Comparison of ENCODE assay signal across 8 mouse cellular contexts in genomic region chr3:14886102-14887098, GRCm38 (mm10). TPM values are rescaled to one million over a fixed set of nuclear protein-coding genes. Genes with fewer than 3 reads are reported as not detected.
DNase-seq lines count a peak whose midpoint lies in the region; ATAC-seq and TF ChIP-seq lines count a peak whose summit lies in the region.

TSS of gene Car2 (plus strand) at chr3:14886273.

- peak; percentile 45 for TF ChIP-seq CTCF in bone marrow macrophage, adult 2 months (IDR thresholded peaks at IDR 0.05; ENCODE audit: low read depth, low read length)
- TF ChIP-seq CTCF in liver, adult 2 months (IDR thresholded peaks at IDR 0.05; ENCODE audit: low read depth, low read length), result peak; percentile 67

- peak within 1 kb of the TSS; percentile 72 for H3K4me2 ChIP-seq in kidney, embryonic 14.5 days (replicated peaks; ENCODE audit: low read depth, low read length)
- H3K4me2 ChIP-seq in myocyte (ENCODE audit: low read depth), result peak within 1 kb of the TSS; percentile 48

- H3K4me1 ChIP-seq in bone marrow macrophage, adult 2 months (ENCODE audit: control insufficient read depth, insufficient read depth, low read length), result peaks cover 3% of the 10 kb centered on the region; the same call in 1 of the 2 replicates
- peaks cover 8% of the 10 kb centered on the region; the same call in 1 of the 2 replicates for H3K4me1 ChIP-seq in heart, embryonic 10.5 days
- no peaks in the 10 kb centered on the region for H3K4me1 ChIP-seq in kidney, embryonic 14.5 days (ENCODE audit: control insufficient read depth, insufficient read depth, low read length)
- peaks cover 6% of the 10 kb centered on the region for H3K4me1 ChIP-seq in liver, adult 2 months (ENCODE audit: control insufficient read depth, insufficient read depth, low read length)

- H3K4me3 ChIP-seq in bone marrow macrophage, adult 2 months (ENCODE audit: insufficient read depth, low read length), result peak within 1 kb of the TSS; percentile 67
- H3K4me3 ChIP-seq in heart, embryonic 10.5 days, result peak within 1 kb of the TSS; percentile 84
- H3K4me3 ChIP-seq in kidney, embryonic 14.5 days (ENCODE audit: low read length), result peak within 1 kb of the TSS; percentile 72
- H3K4me3 ChIP-seq in liver, adult 2 months (ENCODE audit: insufficient read depth, low read depth, low read length), result peak within 1 kb of the TSS; percentile 76
- H3K4me3 ChIP-seq in myocyte, result peak within 1 kb of the TSS; percentile 24

- no peaks in the 10 kb centered on the region; the same call in 1 of the 2 replicates for H3K36me3 ChIP-seq in heart, embryonic 10.5 days
- H3K36me3 ChIP-seq in kidney, embryonic 14.5 days (ENCODE audit: control insufficient read depth, insufficient read depth, low read length), result no peaks in the 10 kb centered on the region
- no peaks in the 10 kb centered on the region for H3K36me3 ChIP-seq in liver, adult 2 months (ENCODE audit: control insufficient read depth, insufficient read depth, low read length)
- H3K36me3 ChIP-seq in myocyte (ENCODE audit: control insufficient read depth, insufficient read depth), result no peaks in the 10 kb centered on the region

- no peaks in the 10 kb centered on the region for H3K27me3 ChIP-seq in heart, embryonic 10.5 days (ENCODE audit: insufficient read depth, poor library complexity, severe bottlenecking)
- H3K27me3 ChIP-seq in kidney, embryonic 14.5 days (ENCODE audit: control insufficient read depth, insufficient read depth, low read length), result no peaks in the 10 kb centered on the region
- H3K27me3 ChIP-seq in liver, adult 2 months (ENCODE audit: control insufficient read depth, insufficient read depth, low read length), result no peaks in the 10 kb centered on the region
- no peaks in the 10 kb centered on the region for H3K27me3 ChIP-seq in myocyte (ENCODE audit: control insufficient read depth, insufficient read depth, insufficient read length)

- H3K27ac ChIP-seq in bone marrow macrophage, adult 2 months (ENCODE audit: insufficient read depth, low read depth, low read length), result no peak within 1 kb of the TSS
- peak within 1 kb of the TSS; percentile 98 for H3K27ac ChIP-seq in heart, embryonic 10.5 days
- H3K27ac ChIP-seq in kidney, embryonic 14.5 days (ENCODE audit: low read depth, low read length), result no peak within 1 kb of the TSS
- 0 out of 2 replicates have a peak within 1 kb of the TSS, but pooled peaks have one; percentile 3 for H3K27ac ChIP-seq in liver, adult 2 months (replicated peaks; ENCODE audit: insufficient read depth, low read depth, low read length)

- WGBS in heart, embryonic 10.5 days, result under 1% methylated on average over 93 of the region's 95 CpGs
- WGBS in kidney, embryonic 14.5 days, result under 1% methylated on average over 72 of the region's 95 CpGs
- under 1% methylated on average over 93 of the region's 95 CpGs for WGBS in liver, adult 2 months

- peak within 1 kb of the TSS; percentile 40 for H3ac ChIP-seq in myocyte (ENCODE audit: control insufficient read depth, insufficient read length)

- no peaks in the 10 kb centered on the region for H3K79me2 ChIP-seq in liver, adult 2 months (ENCODE audit: control insufficient read depth, insufficient read depth, low read length)
- no peaks in the 10 kb centered on the region for H3K79me2 ChIP-seq in myocyte (ENCODE audit: control insufficient read depth, insufficient read depth)

- peak; percentile 74 for DNase-seq in A20 (ENCODE audit: low read depth, low spot score)
- DNase-seq in heart, embryonic 10.5 days (ENCODE audit: low spot score), result peak; percentile 95
- DNase-seq in liver, adult 2 months (ENCODE audit: extremely low read depth, low read depth, low spot score), result peak; percentile 33
- DNase-seq in spleen, postnatal 4 days (ENCODE audit: low spot score in 2 of 2), result peak; percentile 80 to 88

- TF ChIP-seq POLR2A in bone marrow macrophage, adult 2 months (IDR thresholded peaks at IDR 0.05; ENCODE audit: borderline replicate concordance, low read depth, low read length), result no peak
- TF ChIP-seq POLR2A in liver, adult 2 months (IDR thresholded peaks at IDR 0.05; ENCODE audit: extremely low read depth, insufficient read depth, low read length), result no peak
- no peak for TF ChIP-seq POLR2A in myocyte (IDR thresholded peaks at IDR 0.05; ENCODE audit: insufficient read length, low read depth)

- H3K9ac ChIP-seq in kidney, embryonic 14.5 days (ENCODE audit: low read depth, low read length), result peak within 1 kb of the TSS; percentile 63
- peak within 1 kb of the TSS; percentile 80 for H3K9ac ChIP-seq in liver, adult 2 months (ENCODE audit: low read depth, low read length)

- ATAC-seq in erythroblast, adult 5-6 weeks (replicated peaks; ENCODE audit: low FRiP score, poor library complexity, severe bottlenecking), result peak; percentile 73
- ATAC-seq in kidney, embryonic 14.5 days (ENCODE audit: low FRiP score, low TSS enrichment), result peak; percentile 91

- no peaks in the 10 kb centered on the region for H3K9me3 ChIP-seq in heart, embryonic 10.5 days
- H3K9me3 ChIP-seq in kidney, embryonic 14.5 days (ENCODE audit: control insufficient read depth, low read length), result no peaks in the 10 kb centered on the region

TF ChIP-seq in myocyte, 11 proteins besides CTCF, POLR2A, EP300 and RAD21:
- TF ChIP-seq MYOG (IDR thresholded peaks at IDR 0.05; ENCODE audit: control insufficient read depth in 1 of 3, insufficient read depth in 1 of 3, insufficient read length in 2 of 3, low read depth in 2 of 3), result peak in 2 of 3 experiments; percentile 9 to 54
- no peak for TF ChIP-seq SRF (IDR thresholded peaks at IDR 0.05; ENCODE audit: control insufficient read depth, insufficient read length, low read depth)
- TF ChIP-seq TCF3 (IDR thresholded peaks at IDR 0.05; ENCODE audit: insufficient read length, low read depth), result no peak
- peak in 2 of 3 experiments; percentile 47 to 55 for TF ChIP-seq MYOD1 (IDR thresholded peaks at IDR 0.05; ENCODE audit: control insufficient read depth in 1 of 3, insufficient read length in 2 of 3, low read depth in 2 of 3)
- TF ChIP-seq TCF12 (IDR thresholded peaks at IDR 0.05; ENCODE audit: insufficient read depth, poor library complexity, severe bottlenecking), result no peak
- TF ChIP-seq POLR2AphosphoS2 (IDR thresholded peaks at IDR 0.05; ENCODE audit: insufficient read length, low read depth), result no peak
- TF ChIP-seq REST (IDR thresholded peaks at IDR 0.05; ENCODE audit: insufficient read depth, insufficient read length), result no peak
- TF ChIP-seq E2F4 (IDR thresholded peaks at IDR 0.05; ENCODE audit: insufficient read depth), result peak; percentile 43
- no peak for TF ChIP-seq CEBPB (IDR thresholded peaks at IDR 0.05; ENCODE audit: insufficient read depth, poor library complexity, severe bottlenecking)
- no peak for TF ChIP-seq USF1 (IDR thresholded peaks at IDR 0.05; ENCODE audit: low read depth)
- TF ChIP-seq MAX (IDR thresholded peaks at IDR 0.05; ENCODE audit: low read depth), result no peak

RNA-seq across cellular contexts. Expression of gene Car2, which starts in this region (rescaled TPM):
- not detected in 2 replicates for polyA plus RNA-seq in bone marrow macrophage, adult 2 months (2012; ENCODE audit: insufficient read depth, insufficient read length, missing spikeins)
- total RNA-seq in erythroblast, adult 5-6 weeks (2015; ENCODE audit: low replicate concordance), result 2,221 and 2,248 TPM in 2 replicates
- total RNA-seq in erythroblast, adult 5-6 weeks (2017; ENCODE audit: low replicate concordance), result 2,517 and 3,025 TPM in 2 replicates
- polyA plus RNA-seq in heart, embryonic 10.5 days (2016; fragmentation: Nextera tagmentation; extraction: Ambion mirVana), result 213 and 240 TPM in 2 replicates
- 31.0 and 38.2 TPM in 2 replicates for polyA plus RNA-seq in kidney, embryonic 14.5 days (2014; fragmentation: Nextera tagmentation; extraction: Ambion mirVana)
- total RNA-seq in liver, adult 2 months (2014; rRNA removed), result 10.7 and 13.5 TPM in 2 replicates
- 32.8 and 37.5 TPM in 2 replicates for polyA plus RNA-seq in liver, adult 2 months (2012; rRNA removed)
- polyA plus RNA-seq in myocyte (2012; fragmentation: generic; extraction: Trizol), result 5.6 TPM

Comparison
In these comparisons a context has a peak if more than half of its experiments do, and no peak if none do; other contexts are left out.
1. RNA of gene Car2 (total RNA-seq): 2,221 to 3,025 TPM in erythroblast, adult 5-6 weeks; 10.7 to 13.5 TPM in liver, adult 2 months; every median in the first group is over 100 times any median in the second.
2. DNase-seq: peak in every context shown above with its lines; median percentile 95 in heart, embryonic 10.5 days; 84 in spleen, postnatal 4 days; 74 in A20; 33 in liver, adult 2 months.
3. H3K27ac ChIP-seq: peak in heart, embryonic 10.5 days (single experiment) and liver, adult 2 months (single experiment); none in bone marrow macrophage, adult 2 months (single experiment) and kidney, embryonic 14.5 days (single experiment).
4. H3K4me3 ChIP-seq: peak in every context shown above with its lines; median percentile 84 in heart, embryonic 10.5 days; 76 in liver, adult 2 months; 72 in kidney, embryonic 14.5 days; 67 in bone marrow macrophage, adult 2 months; 24 in myocyte.